Mouse (Mus musculus): ENCODE measurements at regions not wholly inside any gene's neighbourhood (a gene's known extent, or its start where the extent isn't known, plus 50 kb on each side); places are given as distances from the start of the nearest gene placed in this dataset.
A peak's percentile ranks its signal among the peaks of the same experiment; 100 is the strongest.

DNA sequence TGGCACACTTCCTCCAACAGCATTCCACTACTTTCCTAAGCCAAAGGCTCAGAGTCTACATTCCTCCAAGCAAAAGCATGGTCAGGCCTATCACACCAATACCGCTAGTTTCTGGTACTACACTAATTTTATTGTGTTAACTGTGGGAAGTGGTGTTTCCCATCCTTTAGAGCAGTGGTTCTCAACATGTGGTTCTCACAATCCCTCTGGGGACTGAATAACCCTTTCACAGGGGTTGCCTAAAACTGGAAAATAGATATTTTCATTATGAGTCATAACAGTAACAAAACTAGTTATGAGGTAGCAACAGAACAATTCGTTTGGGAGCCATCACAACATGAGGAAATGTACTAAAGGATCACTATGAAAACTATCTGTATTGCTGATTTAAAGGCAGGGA is 74.2 kb upstream of the Cp start:
- Histone ChIP-seq H3K9ac (ENCODE audit: low read depth, poor library complexity, severe bottlenecking) (no peak overlapping the region), H3K4me3 (ENCODE audit: low read depth, low read length) (no peak overlapping the region), H3K27me3 (ENCODE audit: control insufficient read depth, insufficient read depth, low read length, poor library complexity, severe bottlenecking) (no peaks in the 10 kb centered on the region), H3K27ac (ENCODE audit: insufficient read depth, low read length) (no peak overlapping the region), H3K4me1 (ENCODE audit: control insufficient read depth, insufficient read depth, low read length) (no peaks in the 10 kb centered on the region), H3K36me3 (ENCODE audit: control insufficient read depth, insufficient read depth, low read length, poor library complexity, severe bottlenecking) (no peaks in the 10 kb centered on the region), H3K9me3 (replicated peaks; ENCODE audit: control insufficient read depth, insufficient read depth, low read length, poor library complexity, severe bottlenecking) (no peaks in the 10 kb centered on the region)
- no peak for TF ChIP-seq POLR2A (IDR thresholded peaks at IDR 0.05; ENCODE audit: insufficient read depth, low read length)
- TF ChIP-seq CTCF (IDR thresholded peaks at IDR 0.05; ENCODE audit: low read depth, low read length) = no peak
- no peak for TF ChIP-seq EP300 (IDR thresholded peaks at IDR 0.05; ENCODE audit: insufficient read depth, low read depth, low read length)

DNA sequence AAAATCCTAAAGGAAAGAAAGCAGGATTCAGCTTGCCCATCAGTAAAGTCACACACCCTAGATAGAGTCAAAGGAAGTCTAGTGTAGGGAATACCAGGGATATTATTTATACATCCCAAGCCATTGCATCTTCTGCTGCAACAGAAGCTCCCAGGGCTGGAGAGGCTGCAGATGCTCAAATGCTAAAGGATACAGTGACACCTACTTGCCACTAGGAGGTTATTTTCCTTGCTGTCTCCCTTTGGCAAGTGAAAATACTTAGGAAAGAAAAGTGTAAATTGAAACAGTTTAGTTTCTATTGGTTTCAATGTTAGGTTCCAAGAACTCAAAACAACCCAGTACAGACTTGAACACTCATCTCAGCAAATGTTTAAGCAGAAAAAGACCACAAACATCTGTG is 68.4 kb upstream of the Cp start:
- Histone ChIP-seq H3K9ac (ENCODE audit: low read depth, poor library complexity, severe bottlenecking) (no peak overlapping the region), H3K4me3 (ENCODE audit: low read depth, low read length) (no peak overlapping the region), H3K27me3 (ENCODE audit: control insufficient read depth, insufficient read depth, low read length, poor library complexity, severe bottlenecking) (no peaks in the 10 kb centered on the region), H3K9me3 (replicated peaks; ENCODE audit: control insufficient read depth, insufficient read depth, low read length, poor library complexity, severe bottlenecking) (no peaks in the 10 kb centered on the region), H3K36me3 (ENCODE audit: control insufficient read depth, insufficient read depth, low read length, poor library complexity, severe bottlenecking) (no peaks in the 10 kb centered on the region), H3K27ac (ENCODE audit: insufficient read depth, low read length) (no peak overlapping the region), H3K4me1 (ENCODE audit: control insufficient read depth, insufficient read depth, low read length) (no peaks in the 10 kb centered on the region)
- no peak for TF ChIP-seq EP300 (IDR thresholded peaks at IDR 0.05; ENCODE audit: insufficient read depth, low read depth, low read length)
- TF ChIP-seq POLR2A (IDR thresholded peaks at IDR 0.05; ENCODE audit: insufficient read depth, low read length) = no peak
- no peak for TF ChIP-seq CTCF (IDR thresholded peaks at IDR 0.05; ENCODE audit: low read depth, low read length)

DNA sequence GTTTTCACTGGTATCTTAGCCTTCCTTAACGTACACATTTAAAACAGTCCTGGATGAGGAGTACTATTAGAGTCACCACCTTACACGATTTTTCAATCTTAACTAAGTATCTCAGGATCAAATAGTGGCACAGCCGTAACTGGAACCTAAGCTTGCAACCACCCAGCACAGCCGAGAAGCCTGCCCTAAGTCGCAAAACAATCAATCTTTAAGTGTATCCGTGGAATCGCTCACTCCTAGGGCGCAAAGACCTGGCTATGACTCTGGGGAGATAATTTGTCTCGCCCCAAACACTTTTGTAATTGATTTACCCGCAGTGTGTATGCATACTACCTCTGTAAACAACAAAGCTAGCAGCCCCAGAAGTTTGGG is 62.6 kb upstream of the Cp start:
- TF ChIP-seq CTCF (IDR thresholded peaks at IDR 0.05; ENCODE audit: low read depth, low read length) (no peak), POLR2A (IDR thresholded peaks at IDR 0.05; ENCODE audit: insufficient read depth, low read length) (peak; percentile 22)
- no peak overlapping the region for H3K27ac ChIP-seq (ENCODE audit: insufficient read depth, low read length)

DNA sequence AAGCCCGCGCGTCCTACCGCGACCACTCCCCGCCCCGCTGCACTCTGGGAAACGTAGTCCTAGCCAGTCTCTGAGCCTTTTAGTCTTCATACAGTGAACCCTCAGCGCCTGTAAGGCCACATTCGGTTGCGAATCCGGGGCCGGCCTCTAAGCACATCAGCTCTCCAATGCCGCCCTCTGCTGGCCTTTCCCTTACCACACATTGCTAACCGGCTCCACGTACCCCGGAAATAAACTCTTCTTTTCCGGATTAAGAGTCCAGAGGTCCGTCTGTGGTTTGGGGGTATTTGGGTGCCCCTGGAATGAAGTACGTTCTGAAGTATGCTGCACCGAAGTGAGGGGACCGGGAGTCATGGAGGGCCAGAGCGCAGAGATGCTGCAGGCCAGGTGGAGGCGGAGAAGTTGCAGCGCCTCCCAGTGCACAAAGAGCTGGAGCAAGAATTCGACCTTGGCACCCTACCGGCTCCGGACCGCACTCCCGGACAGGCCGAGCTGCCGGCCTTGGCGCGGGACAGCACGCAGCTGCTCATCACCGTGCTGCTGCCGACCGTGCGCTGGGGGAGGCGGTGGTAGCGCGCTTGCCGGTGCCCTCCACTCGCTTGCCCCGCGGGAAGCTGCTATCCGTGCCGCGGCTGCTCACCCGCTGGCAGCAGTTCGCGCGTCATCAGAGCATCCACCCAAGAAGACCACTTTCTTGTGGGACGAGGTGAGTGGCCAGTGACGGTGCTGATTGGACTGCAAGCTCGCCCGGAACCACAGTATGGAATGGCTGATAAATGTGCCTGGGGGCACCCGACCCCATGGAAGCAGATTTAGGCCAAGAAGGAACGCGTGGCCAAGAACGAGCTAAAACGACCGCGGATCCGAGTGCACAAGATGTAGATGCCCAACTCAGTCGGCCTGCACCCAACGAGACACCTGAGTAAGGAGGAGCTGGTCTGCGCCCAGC is 62.0 kb upstream of the Cp start:
- H3K27me3 ChIP-seq (ENCODE audit: control insufficient read depth, insufficient read depth, low read length, poor library complexity, severe bottlenecking) = no peaks in the 10 kb centered on the region
- TF ChIP-seq CTCF (IDR thresholded peaks at IDR 0.05; ENCODE audit: low read depth, low read length) (peak; percentile 71), EP300 (IDR thresholded peaks at IDR 0.05; ENCODE audit: insufficient read depth, low read depth, low read length) (no peak), POLR2A (IDR thresholded peaks at IDR 0.05; ENCODE audit: insufficient read depth, low read length) (peak; percentile 0)
- peak overlapping the region; percentile 59 for H3K9ac ChIP-seq (ENCODE audit: low read depth, poor library complexity, severe bottlenecking)
- H3K27ac ChIP-seq (ENCODE audit: insufficient read depth, low read length) = no peak overlapping the region
- H3K36me3 ChIP-seq (ENCODE audit: control insufficient read depth, insufficient read depth, low read length, poor library complexity, severe bottlenecking) = no peaks in the 10 kb centered on the region
- peak overlapping the region; percentile 94 for H3K4me3 ChIP-seq (ENCODE audit: low read depth, low read length)
- H3K9me3 ChIP-seq (replicated peaks; ENCODE audit: control insufficient read depth, insufficient read depth, low read length, poor library complexity, severe bottlenecking) = no peaks in the 10 kb centered on the region
- H3K4me1 ChIP-seq (ENCODE audit: control insufficient read depth, insufficient read depth, low read length) = no peaks in the 10 kb centered on the region

More for the DNA sequence above, 62.6 kb upstream of the Cp start:
- peak overlapping the region; percentile 94 for H3K4me3 ChIP-seq (ENCODE audit: low read depth, low read length)
- peak overlapping the region; percentile 59 for H3K9ac ChIP-seq (ENCODE audit: low read depth, poor library complexity, severe bottlenecking)
- H3K27me3 ChIP-seq (ENCODE audit: control insufficient read depth, insufficient read depth, low read length, poor library complexity, severe bottlenecking) = no peaks in the 10 kb centered on the region
- no peaks in the 10 kb centered on the region for H3K9me3 ChIP-seq (replicated peaks; ENCODE audit: control insufficient read depth, insufficient read depth, low read length, poor library complexity, severe bottlenecking)
- no peaks in the 10 kb centered on the region for H3K4me1 ChIP-seq (ENCODE audit: control insufficient read depth, insufficient read depth, low read length)
- no peaks in the 10 kb centered on the region for H3K36me3 ChIP-seq (ENCODE audit: control insufficient read depth, insufficient read depth, low read length, poor library complexity, severe bottlenecking)

DNA sequence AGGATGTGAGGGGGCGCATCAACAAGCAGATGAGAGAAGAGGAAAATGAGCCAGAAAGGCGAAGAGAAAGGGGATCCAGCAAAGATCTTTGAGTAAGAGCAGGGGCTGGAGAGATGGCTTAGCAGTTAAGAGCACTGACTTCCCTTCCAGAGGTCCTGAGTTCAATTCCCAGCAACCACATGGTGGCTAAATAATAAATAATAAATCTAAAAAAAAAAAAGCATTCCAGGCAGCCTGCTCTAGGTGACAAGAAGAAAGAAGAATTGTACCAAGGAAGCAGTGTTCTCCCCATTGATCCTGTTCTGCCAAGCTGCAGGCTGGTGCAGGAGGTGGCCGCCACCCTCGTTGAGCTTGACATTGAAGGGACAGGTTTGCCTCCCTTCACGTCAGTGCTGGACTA is 61.1 kb upstream of the Cp start:
- Histone ChIP-seq H3K27ac (ENCODE audit: insufficient read depth, low read length) (no peak overlapping the region), H3K9me3 (replicated peaks; ENCODE audit: control insufficient read depth, insufficient read depth, low read length, poor library complexity, severe bottlenecking) (no peaks in the 10 kb centered on the region), H3K9ac (ENCODE audit: low read depth, poor library complexity, severe bottlenecking) (peak overlapping the region; percentile 23), H3K27me3 (ENCODE audit: control insufficient read depth, insufficient read depth, low read length, poor library complexity, severe bottlenecking) (no peaks in the 10 kb centered on the region), H3K4me3 (ENCODE audit: low read depth, low read length) (peak overlapping the region; percentile 67), H3K4me1 (ENCODE audit: control insufficient read depth, insufficient read depth, low read length) (no peaks in the 10 kb centered on the region), H3K36me3 (ENCODE audit: control insufficient read depth, insufficient read depth, low read length, poor library complexity, severe bottlenecking) (no peaks in the 10 kb centered on the region)
- no peak for TF ChIP-seq POLR2A (IDR thresholded peaks at IDR 0.05; ENCODE audit: insufficient read depth, low read length)
- no peak for TF ChIP-seq CTCF (IDR thresholded peaks at IDR 0.05; ENCODE audit: low read depth, low read length)
- TF ChIP-seq EP300 (IDR thresholded peaks at IDR 0.05; ENCODE audit: insufficient read depth, low read depth, low read length) = no peak

DNA sequence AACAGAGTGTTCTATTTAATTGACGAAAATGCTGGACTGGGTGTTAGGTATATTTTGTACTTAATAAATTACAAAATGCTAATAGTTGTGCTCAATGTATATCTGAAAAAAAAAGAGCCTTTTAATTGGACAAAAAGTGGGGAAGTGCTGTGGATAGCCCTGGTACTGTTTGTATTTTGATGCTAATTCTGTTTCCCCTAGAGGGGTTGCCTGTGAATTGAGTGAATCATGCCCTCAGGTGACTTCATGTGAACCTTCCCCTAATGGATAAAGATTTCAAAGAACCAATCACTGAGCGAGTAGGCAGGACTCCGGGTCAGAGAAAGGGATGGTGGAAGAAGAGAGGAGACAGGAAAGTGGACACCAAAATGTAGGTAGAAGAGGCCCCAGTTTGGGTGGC is 59.7 kb upstream of the Cp start:
- Histone ChIP-seq H3K4me1 (ENCODE audit: control insufficient read depth, insufficient read depth, low read length) (no peaks in the 10 kb centered on the region), H3K9me3 (replicated peaks; ENCODE audit: control insufficient read depth, insufficient read depth, low read length, poor library complexity, severe bottlenecking) (no peaks in the 10 kb centered on the region), H3K27me3 (ENCODE audit: control insufficient read depth, insufficient read depth, low read length, poor library complexity, severe bottlenecking) (no peaks in the 10 kb centered on the region), H3K36me3 (ENCODE audit: control insufficient read depth, insufficient read depth, low read length, poor library complexity, severe bottlenecking) (no peaks in the 10 kb centered on the region), H3K4me3 (ENCODE audit: low read depth, low read length) (no peak overlapping the region), H3K27ac (ENCODE audit: insufficient read depth, low read length) (no peak overlapping the region), H3K9ac (ENCODE audit: low read depth, poor library complexity, severe bottlenecking) (no peak overlapping the region)
- TF ChIP-seq EP300 (IDR thresholded peaks at IDR 0.05; ENCODE audit: insufficient read depth, low read depth, low read length) (no peak), POLR2A (IDR thresholded peaks at IDR 0.05; ENCODE audit: insufficient read depth, low read length) (no peak), CTCF (IDR thresholded peaks at IDR 0.05; ENCODE audit: low read depth, low read length) (no peak)

All from ES-Bruce4 (cell line).